Mouse (Mus musculus) bone marrow, adult 2 months (tissue): ENCODE results near the gene Zfhx2. TPM values are rescaled to one million over a fixed set of nuclear protein-coding genes. Genes with fewer than 3 reads are reported as not detected.

Experiments used
- H3K27ac ChIP-seq: fragments of 200-500 bp; 2 replicates; pipeline ENCODE4 v1.5.1; 2012; ENCODE audit warnings: low read depth, mild to moderate bottlenecking, control low read depth, inconsistent platforms, low read length; ENCODE audit not compliant: control insufficient read depth, poor library complexity, insufficient read depth
- H3K4me1 ChIP-seq: fragments of 200-500 bp; 2 replicates; pipeline ENCODE4 v1.6.1; 2011; ENCODE audit warnings: low read length; ENCODE audit not compliant: control insufficient read depth, insufficient read depth
- H3K4me3 ChIP-seq: fragments of 200-500 bp; replicated peaks from 2 replicates; pipeline ENCODE3; 2011; ENCODE audit warnings: mild to moderate bottlenecking, low read depth, low read length, control low read depth; ENCODE audit not compliant: control insufficient read depth
- CTCF ChIP-seq: fragments of 200-500 bp; IDR thresholded peaks from 2 replicates; pipeline ENCODE4 v1.5.1; 2011; ENCODE audit warnings: low read length, control low read depth; ENCODE audit not compliant: control insufficient read depth, insufficient read depth
- POLR2A ChIP-seq: fragments of 200-500 bp; IDR thresholded peaks from 2 replicates; pipeline ENCODE4 v1.6.1; 2011; ENCODE audit warnings: low read depth, mild to moderate bottlenecking, control low read depth, low read length, borderline replicate concordance; ENCODE audit not compliant: control insufficient read depth
- WGBS: fragments of 180-500 bp; shearing (Covaris S2); methylation state at CpG from one replicate; pipeline ENCODE4 v1.1.7; 2018; 5-methylcytosine and 5-hydroxymethylcytosine counted together
- polyA plus RNA-seq: library from polyadenylated mRNA; stranded (reverse); fragments of >200 nt; gene quantifications from 2 replicates; pipeline ENCODE4 v1.2.4, GENCODE M21; 2011; ENCODE audit warnings: low replicate concordance; ENCODE audit not compliant: missing spikeins, insufficient read depth, insufficient read length

The Zfhx2 gene
- polyA plus RNA-seq, result 4.0 and 5.3 TPM in 2 replicates

DNA sequence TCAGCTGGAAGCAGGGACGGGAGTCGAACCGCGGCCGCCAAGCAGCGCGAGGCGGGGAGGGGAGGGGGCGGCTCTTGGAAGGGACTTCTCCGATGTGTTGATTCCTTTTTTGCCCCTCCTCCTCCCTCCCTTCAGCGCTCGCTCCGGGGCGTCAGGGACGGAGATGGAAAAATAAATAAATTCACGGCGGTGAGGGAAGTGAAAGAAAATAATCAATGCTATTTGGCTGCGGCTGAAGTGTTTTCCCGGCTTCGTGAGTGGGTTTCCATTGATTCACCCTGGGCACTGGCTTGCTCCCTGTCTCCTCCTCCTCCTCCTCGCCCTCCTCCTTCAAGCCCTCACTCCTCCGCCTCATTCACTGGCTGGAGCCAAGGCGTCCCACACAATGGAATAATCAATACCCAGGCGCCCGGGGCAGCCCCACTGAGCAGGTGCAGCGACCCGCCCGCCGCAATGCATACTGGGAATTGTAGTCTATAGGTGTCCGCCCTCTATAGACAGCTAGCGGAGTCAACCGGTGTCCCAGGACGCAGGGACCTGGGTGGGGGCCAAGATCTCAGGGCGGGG, at the start of gene Zfhx2:
Gene Zfhx2, minus strand, starts transcription at position 314 of the 567 bp plus-strand sequence.
- no peak within 1 kb of the TSS for H3K27ac ChIP-seq
- WGBS, result under 1% methylated on average over 34 of the region's 34 CpGs
- H3K4me3 ChIP-seq, result peak within 1 kb of the TSS; percentile 86
- TF ChIP-seq POLR2A (peak; percentile 35; the same call in 1 of the 2 replicates), CTCF (no peak)
- H3K4me1 ChIP-seq, result peaks cover 4% of the 10 kb centered on the region

DNA sequence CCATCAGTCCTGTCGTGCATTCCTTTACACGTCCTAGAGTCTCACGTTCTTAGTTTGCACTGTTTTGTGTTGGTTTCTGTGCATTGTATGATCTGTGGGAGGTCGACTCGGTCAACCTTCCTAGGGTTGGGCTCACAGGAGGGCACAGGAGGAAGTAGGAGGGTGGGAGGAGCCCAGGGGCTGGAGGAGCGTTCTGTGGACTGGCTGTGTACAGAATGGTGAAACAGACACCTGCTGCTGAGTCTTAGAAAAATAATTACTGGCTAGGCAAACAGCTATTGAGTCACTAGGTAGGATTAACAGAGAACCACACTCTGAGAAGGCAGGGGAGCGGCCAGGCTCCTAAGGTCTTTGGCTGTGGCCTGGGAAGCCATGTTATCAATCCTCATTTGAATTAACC, 47.2 kb upstream of the Zfhx2 start:
- no peaks in the 10 kb centered on the region for H3K4me1 ChIP-seq
- no peak overlapping the region for H3K27ac ChIP-seq
- H3K4me3 ChIP-seq, result no peak overlapping the region
- TF ChIP-seq POLR2A (no peak), CTCF (no peak)
- WGBS, result 32% methylated on average over 7 of the region's 7 CpGs

DNA sequence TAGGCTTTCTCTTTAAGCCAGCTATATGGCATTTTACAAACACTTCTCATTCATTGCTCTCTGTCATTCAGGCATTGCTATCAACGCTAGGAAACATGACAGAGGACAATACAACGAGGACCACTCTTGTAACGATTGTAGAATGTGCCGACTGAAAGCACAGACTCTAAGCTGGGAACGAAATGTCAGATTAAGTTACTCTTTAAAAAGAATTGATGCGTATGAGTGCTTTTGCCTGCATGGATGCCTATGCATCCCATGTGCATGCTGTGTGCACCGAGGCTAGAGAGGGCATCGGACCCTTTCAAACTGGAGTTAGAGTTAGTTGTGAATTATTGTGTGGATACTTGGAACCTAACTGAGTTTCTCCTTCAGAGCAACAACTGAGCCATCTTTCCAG, 43.6 kb upstream of the Zfhx2 start:
- no peak overlapping the region for H3K27ac ChIP-seq
- 85% methylated on average over 8 of the region's 8 CpGs for WGBS
- TF ChIP-seq CTCF (no peak), POLR2A (no peak)

DNA sequence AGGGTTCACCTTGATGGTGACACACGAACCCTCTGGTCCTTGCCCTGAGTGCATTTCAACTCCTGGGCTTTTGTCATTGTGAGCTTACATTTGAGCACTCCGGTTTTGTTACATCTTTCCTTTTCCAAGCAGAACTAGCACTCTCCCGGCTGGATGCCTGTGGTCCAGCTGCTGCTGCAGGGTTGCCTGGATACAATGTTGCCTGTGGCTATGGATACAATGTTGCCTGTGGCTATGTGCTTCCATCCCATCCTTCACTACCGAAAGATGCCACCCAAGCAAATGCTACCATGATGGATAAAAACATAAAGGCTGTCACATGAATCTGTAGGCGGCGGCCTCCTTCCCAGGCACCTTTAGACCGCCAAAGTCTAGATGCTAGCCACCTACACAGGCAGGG, 34.4 kb upstream of the Zfhx2 start:
- Histone ChIP-seq H3K4me3 (no peak overlapping the region), H3K4me1 (no peaks in the 10 kb centered on the region), H3K27ac (no peak overlapping the region)
- TF ChIP-seq POLR2A (no peak), CTCF (no peak)
- 80% methylated on average over 7 of the region's 7 CpGs for WGBS

More for the DNA sequence above, 43.6 kb upstream of the Zfhx2 start:
- H3K4me1 ChIP-seq, result no peaks in the 10 kb centered on the region
- no peak overlapping the region for H3K4me3 ChIP-seq

DNA sequence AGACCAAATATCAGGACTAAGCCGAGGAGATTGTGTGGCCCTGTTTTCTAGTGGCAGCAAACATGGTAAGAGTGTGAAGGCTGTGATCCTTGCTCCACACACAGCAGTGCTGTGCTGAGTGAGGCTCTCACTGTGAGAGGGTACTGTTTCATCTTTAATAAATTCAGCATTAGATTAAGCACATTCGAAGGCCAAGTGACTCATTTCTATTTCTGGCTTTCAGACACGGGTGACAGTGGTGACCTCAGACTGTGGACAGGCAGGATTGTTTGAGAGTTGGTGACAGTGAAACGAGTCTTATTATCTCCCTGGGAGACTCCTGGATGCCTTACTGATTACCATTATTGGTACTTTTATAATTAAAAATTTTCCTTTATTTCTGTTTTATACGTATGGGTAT, 33.6 kb upstream of the Zfhx2 start:
- no peak overlapping the region for H3K4me3 ChIP-seq
- H3K27ac ChIP-seq, result no peak overlapping the region
- H3K4me1 ChIP-seq, result no peaks in the 10 kb centered on the region
- TF ChIP-seq POLR2A (no peak), CTCF (no peak)
- 69% methylated on average over 5 of the region's 5 CpGs for WGBS

DNA sequence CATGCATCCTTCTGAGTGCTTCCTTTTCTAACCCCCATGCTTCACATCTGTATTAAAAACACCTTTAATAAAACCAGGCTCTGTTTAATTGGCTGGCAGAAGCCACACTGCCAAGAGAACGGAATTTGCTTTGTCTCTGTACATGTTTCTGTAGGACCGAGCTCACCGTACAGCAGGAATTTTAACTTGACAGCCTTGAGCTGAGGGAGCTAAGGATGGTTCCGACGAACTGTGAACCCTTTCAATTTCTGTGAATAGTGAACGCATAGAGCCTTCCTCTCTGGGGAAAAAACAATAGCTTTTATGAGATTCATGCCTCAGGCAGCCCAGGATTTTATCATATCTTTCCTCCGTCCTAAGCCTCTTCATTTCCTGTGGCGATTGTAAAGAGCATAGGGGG, 30.2 kb upstream of the Zfhx2 start:
- Histone ChIP-seq H3K4me3 (no peak overlapping the region), H3K27ac (no peak overlapping the region), H3K4me1 (no peaks in the 10 kb centered on the region)
- WGBS, result 31% methylated on average over 8 of the region's 8 CpGs
- TF ChIP-seq CTCF (no peak), POLR2A (no peak)

DNA sequence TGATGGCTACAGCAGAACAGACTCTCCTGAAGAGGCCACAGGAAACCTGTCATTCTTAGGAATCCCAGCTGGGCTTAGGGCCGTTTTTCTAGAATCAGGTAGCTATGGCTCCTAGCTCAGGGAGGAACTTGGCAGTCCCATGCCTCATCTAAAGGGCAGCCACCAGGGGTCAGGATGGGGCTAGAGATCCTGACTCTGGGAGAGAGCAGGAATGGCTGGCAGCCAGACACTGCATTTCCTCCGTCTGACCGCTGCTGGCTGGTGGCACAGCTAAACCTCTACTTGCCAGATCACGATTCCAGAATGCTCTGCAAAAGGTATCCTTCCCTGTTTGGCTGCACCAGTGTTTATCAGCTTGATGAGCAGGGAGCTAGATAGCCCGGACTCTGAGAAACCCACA, 29.8 kb upstream of the Zfhx2 start:
- H3K27ac ChIP-seq, result no peak overlapping the region
- no peak overlapping the region for H3K4me3 ChIP-seq
- TF ChIP-seq POLR2A, result no peak
- peak; percentile 60; the same call in 1 of the 2 replicates for TF ChIP-seq CTCF
- no peaks in the 10 kb centered on the region for H3K4me1 ChIP-seq
- WGBS, result 3% methylated on average over 5 of the region's 5 CpGs

DNA sequence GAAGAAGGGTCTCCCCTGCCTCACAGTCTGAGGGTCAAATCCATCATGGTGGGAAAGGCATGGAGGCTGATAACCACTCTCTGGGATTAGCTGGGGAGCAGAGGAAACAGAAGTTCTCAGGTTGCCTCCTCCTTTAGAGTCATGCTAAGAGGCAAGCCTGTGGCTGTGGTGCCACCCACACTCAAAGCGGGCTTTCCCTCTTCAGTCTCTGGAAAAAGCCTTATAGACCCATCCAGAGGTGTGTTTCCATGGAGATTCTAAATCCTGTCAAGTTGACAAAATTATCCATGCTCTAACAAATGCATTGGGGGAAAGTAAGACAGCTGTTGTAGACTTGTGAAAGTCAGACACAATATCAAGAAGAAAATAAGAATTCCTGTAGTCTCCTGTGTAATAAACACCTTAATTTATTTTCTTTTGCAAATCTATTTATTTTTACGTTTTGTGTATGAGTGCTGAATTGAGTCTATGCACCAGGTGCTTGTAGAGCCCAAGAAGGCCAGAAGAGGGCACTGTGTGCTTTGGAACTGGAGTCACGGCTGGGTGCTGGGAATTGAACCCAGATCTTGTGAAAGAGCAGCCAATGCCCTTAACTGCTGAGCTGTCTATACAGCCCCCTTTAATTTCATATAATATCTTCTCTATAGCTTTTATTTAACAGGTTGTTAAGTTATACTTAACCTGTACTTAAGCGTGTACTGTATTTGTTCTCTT, 27.5 kb upstream of the Zfhx2 start:
- H3K4me1 ChIP-seq, result no peaks in the 10 kb centered on the region
- no peak overlapping the region for H3K27ac ChIP-seq
- H3K4me3 ChIP-seq, result no peak overlapping the region
- 58% methylated on average over 4 of the region's 4 CpGs for WGBS
- peak; percentile 59 for TF ChIP-seq CTCF
- TF ChIP-seq POLR2A, result no peak
